Mouse (Mus musculus) hindbrain, embryonic 11.5 days (tissue): ENCODE data around the gene Gm20388. TPM values are rescaled to one million over a fixed set of nuclear protein-coding genes. Genes with fewer than 3 reads are reported as not detected.

Experiments used
- ATAC-seq: fragments of 200-750 bp; cut with Nextera tagmentation; 2 replicates; pipeline ENCODE4 v1.8.0; 2017; ENCODE audit warnings: mild to moderate bottlenecking, moderate TSS enrichment, moderate library complexity; ENCODE audit not compliant: low FRiP score
- DNase-seq: peaks from one replicate; pipeline ENCODE4 v3.0.0-alpha.2; 2015; ENCODE audit warnings: low spot score
- H3K27ac ChIP-seq: fragments of 300-500 bp; sonication (generic); 2 replicates; pipeline ENCODE4 v1.5.1; 2014; ENCODE audit warnings: mild to moderate bottlenecking, low read depth, low read length
- H3K27me3 ChIP-seq: fragments of 300-500 bp; sonication (generic); 2 replicates; pipeline ENCODE4 v1.6.1; 2014; ENCODE audit warnings: mild to moderate bottlenecking, low read length, moderate library complexity, mixed read lengths; ENCODE audit not compliant: control insufficient read depth, insufficient read depth
- H3K36me3 ChIP-seq: fragments of 300-500 bp; sonication (generic); 2 replicates; pipeline ENCODE4 v1.6.1; 2014; ENCODE audit warnings: mild to moderate bottlenecking, low read length, moderate library complexity, mixed read lengths; ENCODE audit not compliant: control insufficient read depth, insufficient read depth
- H3K4me1 ChIP-seq: fragments of 300-500 bp; sonication (generic); replicated peaks from 2 replicates; pipeline ENCODE4 v1.6.1; 2014; ENCODE audit warnings: low read length, mixed read lengths; ENCODE audit not compliant: control insufficient read depth, insufficient read depth
- H3K4me2 ChIP-seq: fragments of 300-500 bp; sonication (generic); replicated peaks from 2 replicates; pipeline ENCODE4 v1.6.1; 2014; ENCODE audit warnings: mild to moderate bottlenecking, low read depth, low read length
- H3K4me3 ChIP-seq: fragments of 300-500 bp; sonication (generic); 2 replicates; pipeline ENCODE4 v1.5.1; 2014; ENCODE audit warnings: low read depth, low read length
- H3K9ac ChIP-seq: fragments of 300-500 bp; sonication (generic); 2 replicates; pipeline ENCODE4 v1.6.1; 2014; ENCODE audit warnings: low read depth, low read length
- H3K9me3 ChIP-seq: fragments of 300-500 bp; sonication (generic); 2 replicates; pipeline ENCODE4 v1.6.1; 2016; ENCODE audit warnings: low read length; ENCODE audit not compliant: control insufficient read depth
- WGBS: fragments of 180-500 bp; shearing (Covaris S2); extraction: QIAGEN DNeasy Blood & Tissue Kit; methylation state at CpG from one replicate; pipeline ENCODE4 v1.1.7; 2014; 5-methylcytosine and 5-hydroxymethylcytosine counted together
- polyA plus RNA-seq: library from polyadenylated mRNA; unstranded; fragments of >200 nt; fragmentation: Nextera tagmentation; extraction: Ambion mirVana; gene quantifications from 2 replicates; pipeline ENCODE4 v1.2.1, GENCODE M21; 2014

The Gm20388 gene
- polyA plus RNA-seq, 1 experiment from 2014 or later: 11.8 TPM

GRCm38 (mm10) chr8:120276891-120277426 lies 366.3 kb downstream of the Gm20388 start:
- Histone ChIP-seq H3K4me3 (peak overlapping the region; percentile 27), H3K36me3 (no peaks in the 10 kb centered on the region), H3K9ac (peak overlapping the region; percentile 49), H3K27me3 (no peaks in the 10 kb centered on the region; the same call in 1 of the 2 replicates), H3K4me2 (peak overlapping the region; percentile 65), H3K9me3 (no peaks in the 10 kb centered on the region), H3K27ac (peak overlapping the region; percentile 92), H3K4me1 (peaks cover 20% of the 10 kb centered on the region)
- ATAC-seq (no peak), DNase-seq (no peak)
- WGBS: 7% methylated on average over 16 of the region's 16 CpGs

GRCm38 (mm10) chr8:120278009-120278408 lies 367.4 kb downstream of the Gm20388 start:
- no peak overlapping the region for H3K27ac ChIP-seq
- H3K9me3 ChIP-seq: no peaks in the 10 kb centered on the region
- H3K4me1 ChIP-seq: peaks cover 28% of the 10 kb centered on the region
- H3K4me2 ChIP-seq: no peak overlapping the region
- H3K36me3 ChIP-seq: no peaks in the 10 kb centered on the region
- 72% methylated on average over 14 of the region's 14 CpGs for WGBS
- no peak overlapping the region for H3K4me3 ChIP-seq
- DNase-seq (no peak), ATAC-seq (no peak)
- no peak overlapping the region for H3K9ac ChIP-seq
- H3K27me3 ChIP-seq: no peaks in the 10 kb centered on the region; the same call in 1 of the 2 replicates

GRCm38 (mm10) chr8:120279418-120279817 lies 368.8 kb downstream of the Gm20388 start:
- no peak for ATAC-seq
- Histone ChIP-seq H3K9me3 (no peaks in the 10 kb centered on the region), H3K36me3 (no peaks in the 10 kb centered on the region), H3K4me2 (no peak overlapping the region), H3K27ac (no peak overlapping the region), H3K4me3 (no peak overlapping the region), H3K9ac (no peak overlapping the region), H3K27me3 (no peaks in the 10 kb centered on the region; the same call in 1 of the 2 replicates), H3K4me1 (peaks cover 30% of the 10 kb centered on the region)
- DNase-seq: no peak
- WGBS: 87% methylated on average over 7 of the region's 8 CpGs

- Histone ChIP-seq H3K4me3 (no peak overlapping the region), H3K36me3 (no peaks in the 10 kb centered on the region), H3K27me3 (peaks cover 3% of the 10 kb centered on the region), H3K9me3 (no peaks in the 10 kb centered on the region), H3K27ac (0 out of 2 replicates have a peak overlapping the region, but pooled peaks have one; percentile 30), H3K4me1 (peaks cover 27% of the 10 kb centered on the region), H3K9ac (no peak overlapping the region), H3K4me2 (no peak overlapping the region)
- 23% methylated on average over 4 of the region's 4 CpGs for WGBS
- peak; percentile 92 for DNase-seq
- peak; percentile 46; the same call in 1 of the 2 replicates for ATAC-seq
Measured at GRCm38 (mm10) chr8:120281487-120281886, 370.8 kb downstream of the Gm20388 start.

GRCm38 (mm10) chr8:120282465-120282864 lies 371.8 kb downstream of the Gm20388 start:
- H3K27ac ChIP-seq: peak overlapping the region; percentile 19; the same call in 1 of the 2 replicates
- no peak for DNase-seq

GRCm38 (mm10) chr8:120284265-120284664 lies 373.6 kb downstream of the Gm20388 start:
- Histone ChIP-seq H3K27me3 (peaks cover 3% of the 10 kb centered on the region; the same call in 1 of the 2 replicates), H3K4me1 (peaks cover 30% of the 10 kb centered on the region), H3K4me2 (no peak overlapping the region), H3K4me3 (no peak overlapping the region), H3K36me3 (no peaks in the 10 kb centered on the region), H3K9ac (peak overlapping the region; percentile 42; the same call in 1 of the 2 replicates), H3K9me3 (no peaks in the 10 kb centered on the region), H3K27ac (peak overlapping the region; percentile 40; the same call in 1 of the 2 replicates)
- ATAC-seq (no peak), DNase-seq (no peak)
- 38% methylated on average over 9 of the region's 9 CpGs for whole genome bisulfite sequencing

More at GRCm38 (mm10) chr8:120282465-120282864, 371.8 kb downstream of the Gm20388 start:
- peaks cover 3% of the 10 kb centered on the region for H3K27me3 ChIP-seq
- H3K4me2 ChIP-seq: no peak overlapping the region
- H3K9ac ChIP-seq: peak overlapping the region; percentile 36; the same call in 1 of the 2 replicates
- no peak for ATAC-seq
- H3K36me3 ChIP-seq: no peaks in the 10 kb centered on the region
- peaks cover 20% of the 10 kb centered on the region for H3K4me1 ChIP-seq
- 37% methylated on average over 5 of the region's 5 CpGs for WGBS
- H3K9me3 ChIP-seq: no peaks in the 10 kb centered on the region
- H3K4me3 ChIP-seq: no peak overlapping the region

- DNase-seq (no peak), ATAC-seq (no peak)
- Histone ChIP-seq H3K4me2 (no peak overlapping the region), H3K9me3 (no peaks in the 10 kb centered on the region), H3K4me1 (peaks cover 37% of the 10 kb centered on the region), H3K36me3 (no peaks in the 10 kb centered on the region), H3K27me3 (peaks cover 3% of the 10 kb centered on the region; the same call in 1 of the 2 replicates), H3K4me3 (no peak overlapping the region), H3K9ac (peak overlapping the region; percentile 11; the same call in 1 of the 2 replicates), H3K27ac (peak overlapping the region; percentile 40; the same call in 1 of the 2 replicates)
- WGBS: 49% methylated on average over 3 of the region's 3 CpGs
Measured at GRCm38 (mm10) chr8:120285033-120285432, 374.4 kb downstream of the Gm20388 start.

GRCm38 (mm10) chr8:120285878-120286277 lies 375.2 kb downstream of the Gm20388 start:
- ATAC-seq (no peak), DNase-seq (no peak)
- peaks cover 42% of the 10 kb centered on the region for H3K4me1 ChIP-seq
- H3K9ac ChIP-seq: no peak overlapping the region
- H3K4me2 ChIP-seq: no peak overlapping the region
- H3K27me3 ChIP-seq: peaks cover 3% of the 10 kb centered on the region; the same call in 1 of the 2 replicates
- WGBS: 84% methylated on average over 9 of the region's 9 CpGs
- H3K4me3 ChIP-seq: no peak overlapping the region
- no peaks in the 10 kb centered on the region for H3K9me3 ChIP-seq
- no peaks in the 10 kb centered on the region for H3K36me3 ChIP-seq
- no peak overlapping the region for H3K27ac ChIP-seq
